Mouse (Mus musculus): ENCODE measurements at regions not wholly inside any gene's neighbourhood (a gene's known extent, or its start where the extent isn't known, plus 50 kb on each side); places are given as distances from the start of the nearest gene placed in this dataset.

DNA sequence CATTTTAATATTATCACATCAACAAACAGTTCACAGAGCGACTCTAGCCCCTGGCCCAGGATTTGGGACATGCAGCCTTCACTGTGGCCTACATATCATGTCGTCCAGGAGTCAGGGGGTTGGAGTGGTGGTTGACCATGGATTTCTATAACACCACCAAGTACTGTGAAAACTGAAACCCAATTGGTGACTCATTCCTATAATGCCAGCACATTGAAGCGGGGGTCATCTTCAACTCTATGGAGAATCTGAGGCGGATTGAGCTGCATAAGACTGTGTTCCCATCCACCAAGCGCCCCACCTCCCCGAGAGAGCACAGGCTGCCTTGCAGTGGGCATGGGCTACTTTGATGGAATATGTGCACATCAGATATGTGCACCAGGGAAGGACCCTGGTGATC, 89.6 kb downstream of the Cstad start:
- TF ChIP-seq CTCF (conservative IDR thresholded peaks at IDR 0.05; ENCODE audit: low read length): no peak
- TF ChIP-seq NANOG (IDR thresholded peaks at IDR 0.05; ENCODE audit: borderline replicate concordance, low read length): no peak

All from E14TG2a.4 (cell line).